8 mouse cellular contexts compared by ENCODE assay signal in genomic region chr3:145653191-145653940, GRCm38 (mm10). TPM values are rescaled to one million over a fixed set of nuclear protein-coding genes. Genes with fewer than 3 reads are reported as not detected.
A peak's percentile ranks its signal among the peaks of the same experiment; 100 is the strongest.
DNase-seq lines count a peak whose midpoint lies in the region; ATAC-seq and TF ChIP-seq lines count a peak whose summit lies in the region.

No protein-coding gene starts in this region.

- TF ChIP-seq CTCF in heart, postnatal 0 days (IDR thresholded peaks at IDR 0.05; ENCODE audit: low read depth) = no peak

- peak; percentile 49 for DNase-seq in CD4-positive, CD25-positive, alpha-beta regulatory T cell, adult 2 months (ENCODE audit: low read depth, low spot score)
- peak; percentile 84 to 90 for DNase-seq in adrenal gland, adult (ENCODE audit: inconsistent age in 2 of 2, low spot score in 1 of 2)
- peak; percentile 93 for DNase-seq in heart, postnatal 0 days (ENCODE audit: low spot score)
- peak; percentile 88 for DNase-seq in kidney, postnatal 14 days
- peak; percentile 82 for DNase-seq in lung, postnatal 14 days
- peak; percentile 69 for DNase-seq in right cerebral cortex, adult 18-20 months
- no peak for DNase-seq in natural killer cell, adult 2 months (ENCODE audit: low spot score in 2 of 2)

- H3K27me3 ChIP-seq in forebrain, embryonic 12.5 days = peaks cover 17% of the 10 kb centered on the region
- no peaks in the 10 kb centered on the region for H3K27me3 ChIP-seq in heart, postnatal 0 days (ENCODE audit: control insufficient read depth, insufficient read depth, low read length)

- no peaks in the 10 kb centered on the region for H3K9me3 ChIP-seq in forebrain, embryonic 12.5 days
- no peaks in the 10 kb centered on the region for H3K9me3 ChIP-seq in heart, postnatal 0 days (replicated peaks; ENCODE audit: control insufficient read depth, low read length)

- peak overlapping the region; percentile 80 for H3K4me2 ChIP-seq in forebrain, embryonic 12.5 days
- H3K4me2 ChIP-seq in heart, postnatal 0 days (ENCODE audit: low read depth, low read length) = peak overlapping the region; percentile 84

- H3K27ac ChIP-seq in forebrain, embryonic 12.5 days = peak overlapping the region; percentile 75; the same call in 1 of the 2 replicates
- peak overlapping the region; percentile 96 for H3K27ac ChIP-seq in heart, postnatal 0 days (ENCODE audit: low read depth)

- no peaks in the 10 kb centered on the region for H3K36me3 ChIP-seq in forebrain, embryonic 12.5 days (replicated peaks)
- H3K36me3 ChIP-seq in heart, postnatal 0 days (replicated peaks; ENCODE audit: control insufficient read depth, insufficient read depth, low read length) = peaks cover 3% of the 10 kb centered on the region; the same call in 1 of the 2 replicates

- WGBS in forebrain, embryonic 12.5 days = under 1% methylated on average over 53 of the region's 53 CpGs
- WGBS in heart, postnatal 0 days = 2% methylated on average over 47 of the region's 53 CpGs

- TF ChIP-seq EP300 in heart, postnatal 0 days (IDR thresholded peaks at IDR 0.05; ENCODE audit: low read depth) = no peak

- H3K4me3 ChIP-seq in forebrain, embryonic 12.5 days (replicated peaks) = peak overlapping the region; percentile 42
- peak overlapping the region; percentile 70 for H3K4me3 ChIP-seq in heart, postnatal 0 days (ENCODE audit: low read depth, low read length)

- peaks cover 54% of the 10 kb centered on the region for H3K4me1 ChIP-seq in forebrain, embryonic 12.5 days
- H3K4me1 ChIP-seq in heart, postnatal 0 days (ENCODE audit: control insufficient read depth, insufficient read depth) = peaks cover 25% of the 10 kb centered on the region

- H3K9ac ChIP-seq in forebrain, embryonic 12.5 days = peak overlapping the region; percentile 63
- H3K9ac ChIP-seq in heart, postnatal 0 days (replicated peaks; ENCODE audit: low read depth, low read length) = peak overlapping the region; percentile 47

- peak; percentile 25; the same call in 1 of the 2 replicates for ATAC-seq in forebrain, embryonic 12.5 days (ENCODE audit: low FRiP score)
- ATAC-seq in heart, postnatal 0 days (ENCODE audit: insufficient read depth, low read depth) = peak; percentile 48

RNA-seq across cellular contexts. Expression of gene Ccn1, which starts 3.6 kb away (rescaled TPM):
- polyA plus RNA-seq in forebrain, embryonic 12.5 days (2016; fragmentation: Nextera tagmentation; extraction: Ambion mirVana) = 43.9 and 44.1 TPM in 2 replicates
- total RNA-seq in heart, postnatal 0 days (2014; rRNA removed; ENCODE audit: low replicate concordance) = 91.1 and 92.3 TPM in 2 replicates
- 31.3 and 34.0 TPM in 2 replicates for polyA plus RNA-seq in heart, postnatal 0 days (2015; fragmentation: Nextera tagmentation; extraction: Ambion mirVana)

Comparison
In these comparisons a context has a peak if more than half of its experiments do, and no peak if none do; other contexts are left out.
1. DNase-seq: peak in CD4-positive, CD25-positive, alpha-beta regulatory T cell, adult 2 months (single experiment), adrenal gland, adult (2 of 2), heart, postnatal 0 days (single experiment), kidney, postnatal 14 days (single experiment), lung, postnatal 14 days (single experiment) and right cerebral cortex, adult 18-20 months (single experiment); none in natural killer cell, adult 2 months (0 of 2).